Mouse (Mus musculus): Measurements from ENCODE around the gene Card14.
A peak's percentile ranks its signal among the peaks of the same experiment; 100 is the strongest.

Card14 gene

GRCm38 (mm10) chr11:119300986-119301385 is 6.6 kb upstream of the Card14 start:
- no peak for DNase-seq (ENCODE audit: low spot score)

GRCm38 (mm10) chr11:119304904-119305712 is 2.5 kb upstream of the Card14 start:
- DNase-seq (ENCODE audit: low spot score): no peak

GRCm38 (mm10) chr11:119306762-119307657 is 558 bp upstream of the Card14 start:
- no peak for DNase-seq (ENCODE audit: low spot score)

GRCm38 (mm10) chr11:119307916-119308315 is 348 bp downstream of the Card14 start:
- DNase-seq (ENCODE audit: low spot score): no peak

GRCm38 (mm10) chr11:119310621-119311020 is 3.1 kb downstream of the Card14 start:
- DNase-seq (ENCODE audit: low spot score): no peak

GRCm38 (mm10) chr11:119314252-119314936 is 6.8 kb downstream of the Card14 start:
- no peak for DNase-seq (ENCODE audit: low spot score)

- no peak for DNase-seq (ENCODE audit: low spot score)
These were observed 9.2 kb downstream of the Card14 start for GRCm38 (mm10) chr11:119316720-119317119.

- DNase-seq (ENCODE audit: low spot score): no peak
These were observed 15.0 kb downstream of the Card14 start for GRCm38 (mm10) chr11:119322521-119322920.

- DNase-seq (ENCODE audit: low spot score): no peak
These were observed 17.5 kb downstream of the Card14 start for GRCm38 (mm10) chr11:119325068-119325467.

- DNase-seq (ENCODE audit: low spot score): no peak
These were observed 23.0 kb downstream of the Card14 start for GRCm38 (mm10) chr11:119330592-119330991.

- no peak for DNase-seq (ENCODE audit: low spot score)
These were observed 24.4 kb downstream of the Card14 start for GRCm38 (mm10) chr11:119331970-119332369.

GRCm38 (mm10) chr11:119338271-119339059 is 30.9 kb downstream of the Card14 start:
- no peak for DNase-seq (ENCODE audit: low spot score)

GRCm38 (mm10) chr11:119339179-119339578 is 31.6 kb downstream of the Card14 start:
- DNase-seq (ENCODE audit: low spot score): no peak

GRCm38 (mm10) chr11:119339637-119340036 is 32.1 kb downstream of the Card14 start:
- DNase-seq (ENCODE audit: low spot score): peak; percentile 88

GRCm38 (mm10) chr11:119344178-119344577 is 36.6 kb downstream of the Card14 start:
- no peak for DNase-seq (ENCODE audit: low spot score)

- no peak for DNase-seq (ENCODE audit: low spot score)
These were observed 37.3 kb downstream of the Card14 start for GRCm38 (mm10) chr11:119344865-119345264.

GRCm38 (mm10) chr11:119347125-119347524 is 39.6 kb downstream of the Card14 start:
- no peak for DNase-seq (ENCODE audit: low spot score)

GRCm38 (mm10) chr11:119352113-119352512 is 44.5 kb downstream of the Card14 start:
- DNase-seq (ENCODE audit: low spot score): no peak

GRCm38 (mm10) chr11:119353946-119354345 is 46.4 kb downstream of the Card14 start:
- no peak for DNase-seq (ENCODE audit: low spot score)

GRCm38 (mm10) chr11:119354798-119355442 is 47.4 kb downstream of the Card14 start:
- DNase-seq (ENCODE audit: low spot score): peak; percentile 58

Data from layer of hippocampus, adult 11-12 months (tissue).